Mouse (Mus musculus): ENCODE results near the gene Pde4d.

DNA sequence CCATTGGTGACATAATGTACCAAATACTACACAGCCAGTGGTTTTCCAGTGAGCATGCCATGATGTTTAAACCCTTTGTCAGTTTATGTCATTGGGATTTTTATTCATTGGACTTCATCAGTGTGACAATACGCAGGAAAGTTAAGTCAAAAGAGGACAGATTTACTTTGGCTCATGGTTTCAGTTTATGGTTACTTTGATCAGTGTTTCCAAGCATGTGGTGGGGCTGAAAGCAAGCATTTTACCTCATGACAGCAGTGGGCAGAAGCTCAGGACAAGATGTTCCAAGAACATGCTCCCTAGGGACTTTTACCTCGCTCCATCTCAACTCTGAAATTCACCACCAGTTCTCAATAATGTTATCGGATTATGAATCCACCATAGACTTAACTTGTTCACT, 91.7 kb downstream of the Pde4d start:
- TF ChIP-seq RAD21 (IDR thresholded peaks at IDR 0.05; ENCODE audit: low read depth, low read length) (no peak), CTCF (IDR thresholded peaks at IDR 0.05 in 2 of 3, conservative IDR thresholded peaks at IDR 0.05 in 1 of 3; ENCODE audit: control insufficient read depth in 1 of 3, insufficient read depth in 1 of 3, low read depth in 2 of 3, low read length in 3 of 3, poor library complexity in 1 of 3, severe bottlenecking in 1 of 3) (no peak), CHD2 (IDR thresholded peaks at IDR 0.05; ENCODE audit: low read length) (no peak), MYC (IDR thresholded peaks at IDR 0.05; ENCODE audit: low read depth, low read length) (no peak), MYB (IDR thresholded peaks at IDR 0.05; ENCODE audit: low read depth, low read length) (no peak), TBP (IDR thresholded peaks at IDR 0.05; ENCODE audit: low read depth, low read length) (no peak)

Data from MEL (cell line).